Mouse (Mus musculus): ENCODE measurements around the gene Naxd. TPM values are rescaled to one million over a fixed set of nuclear protein-coding genes. Genes with fewer than 3 reads are reported as not detected.

The Naxd gene
- 75.9 TPM for polyA plus RNA-seq (2017; shearing (Covaris generic))

GRCm38 (mm10) chr8:11497017-11497990, at the start of gene Naxd:
TSS of gene Naxd (plus strand) at chr8:11497506.

GRCm38 (mm10) chr8:11477811-11478761, 19.2 kb upstream of the Naxd start, which contains the start of gene Rab20:
TSS of gene Rab20 (minus strand) at chr8:11478710.

DNA sequence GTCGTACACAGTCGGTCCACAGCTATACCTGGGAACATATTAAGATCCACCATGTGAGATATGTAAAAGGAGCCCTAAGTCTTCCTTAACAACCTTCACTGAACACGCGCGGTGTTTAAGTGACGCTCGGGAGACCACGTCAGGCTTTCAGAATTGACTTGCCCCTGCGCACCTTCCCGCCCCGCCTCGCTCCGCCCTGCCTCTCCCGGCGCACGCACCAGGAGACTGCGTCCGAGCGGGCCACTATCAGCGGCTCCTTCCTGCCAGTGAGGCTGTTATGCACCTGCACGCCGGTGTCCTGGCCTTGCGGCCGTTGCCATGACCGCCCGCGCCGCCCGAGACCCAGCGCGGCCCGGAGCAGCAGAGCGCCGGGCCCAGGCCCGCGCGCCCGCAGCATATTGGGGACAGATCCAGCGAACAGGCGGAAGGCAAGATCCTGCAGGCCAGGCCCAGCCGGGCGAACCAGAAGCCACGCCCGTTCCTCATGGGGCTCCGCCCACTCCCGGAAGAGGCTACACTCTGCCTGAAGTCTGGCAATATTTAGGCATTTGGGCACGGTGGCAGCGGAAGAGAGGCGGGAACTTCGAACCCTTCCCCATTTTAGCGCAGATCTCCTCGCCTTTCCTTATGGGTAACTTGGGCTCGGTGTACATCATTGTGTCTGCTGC, 53.1 kb downstream of the Naxd start, which contains the start of gene Cars2:
Gene Cars2 (minus strand): TSS at position 503 of the 668 bp plus-strand sequence.

GRCm38 (mm10) chr8:11554799-11555719, 57.8 kb downstream of the Naxd start, which contains the start of gene Ing1:
TSS of gene Ing1 (plus strand) at chr8:11555571.

Other genes starting within 250 kb of the Naxd start
- gene Col4a2, start 184.7 kb upstream of the Naxd start, polyA plus RNA-seq (2017; shearing (Covaris generic)), result 0.08 TPM
- 0.24 TPM for gene Col4a1, start 184.7 kb upstream of the Naxd start, polyA plus RNA-seq (2017; shearing (Covaris generic))
- gene Rab20, start 18.8 kb upstream of the Naxd start, polyA plus RNA-seq (2017; shearing (Covaris generic)), result 5.2 TPM
- 36.9 TPM for gene Cars2, start 53.3 kb downstream of the Naxd start, polyA plus RNA-seq (2017; shearing (Covaris generic))
- 91.8 TPM for gene Ing1, start 58.1 kb downstream of the Naxd start, polyA plus RNA-seq (2017; shearing (Covaris generic))
- gene Ankrd10, start 138.3 kb downstream of the Naxd start, polyA plus RNA-seq (2017; shearing (Covaris generic)), result 116 TPM
- gene 1700016D06Rik, start 203.6 kb downstream of the Naxd start, polyA plus RNA-seq (2017; shearing (Covaris generic)), result not detected
- gene Arhgef7, start 230.2 kb downstream of the Naxd start, polyA plus RNA-seq (2017; shearing (Covaris generic)), result 19.4 TPM

Measured in CD4-positive, CD25-positive, alpha-beta regulatory T cell (primary cell).